Mouse (Mus musculus): Measurements from ENCODE around the gene Psg20. TPM values are rescaled to one million over a fixed set of nuclear protein-coding genes. Genes with fewer than 3 reads are reported as not detected.

The Psg20 gene
- not detected for total RNA-seq (2023)

DNA sequence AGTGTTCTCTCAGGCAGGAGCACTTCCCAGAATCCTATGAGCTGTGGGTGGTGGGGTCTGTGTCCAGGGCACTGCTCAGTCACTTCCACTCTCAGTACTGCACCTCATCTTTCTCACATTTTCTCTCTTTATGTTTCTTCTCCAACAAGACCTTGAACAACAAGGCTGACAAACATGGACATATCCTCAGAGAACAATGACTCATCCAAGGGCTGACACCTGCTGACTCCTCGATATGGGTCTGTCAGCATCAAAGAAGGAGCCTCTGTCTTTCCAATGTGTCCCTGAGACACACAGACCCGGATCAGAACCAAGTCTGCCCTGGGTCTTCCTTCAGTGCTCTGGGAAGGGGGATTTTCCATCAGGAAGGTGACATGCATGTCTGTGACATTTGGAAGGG, at the start of gene Psg20:
Gene Psg20 (minus strand): TSS at position 101 of the 400 bp plus-strand sequence.

DNA sequence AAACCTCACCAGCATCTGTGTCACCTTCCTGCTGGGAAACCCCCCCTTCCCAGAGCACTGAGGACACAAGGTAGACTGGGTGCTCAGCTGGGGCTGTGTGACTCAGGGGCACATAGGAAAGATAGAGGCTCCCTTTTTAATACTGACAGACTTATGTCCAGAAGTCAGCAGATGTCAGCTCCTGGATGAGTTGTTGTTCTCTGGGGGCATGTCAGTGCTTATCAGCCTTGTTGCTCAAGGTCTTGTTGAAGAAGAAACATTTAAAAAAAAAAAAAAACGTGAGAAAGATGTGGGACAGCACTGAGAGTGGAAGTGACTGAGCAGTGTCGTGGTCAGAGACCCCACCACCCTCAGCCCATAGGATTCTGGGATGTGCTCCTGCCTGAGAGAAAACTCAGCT, 31.8 kb upstream of the Psg20 start, which contains the start of gene Psg22:
Gene Psg22 (plus strand): TSS at position 301 of the 400 bp plus-strand sequence.

GRCm38 (mm10) chr7:18656625-18657024, 29.4 kb downstream of the Psg20 start, which contains the start of gene Psg21:
Gene Psg21 (minus strand): TSS chr7:18656725.

Other genes starting within 250 kb of the Psg20 start
- not detected for gene Psg26, start 202.0 kb downstream of the Psg20 start, total RNA-seq (2023)
- not detected for gene Psg25, start 153.9 kb downstream of the Psg20 start, total RNA-seq (2023)
- gene Psg27, start 118.9 kb downstream of the Psg20 start, total RNA-seq (2023): not detected
- not detected for gene Psg23, start 69.7 kb downstream of the Psg20 start, total RNA-seq (2023)
- not detected for gene Psg21, start 29.5 kb downstream of the Psg20 start, total RNA-seq (2023)
- not detected for gene Psg22, start 31.9 kb upstream of the Psg20 start, total RNA-seq (2023)
- not detected for gene Psg19, start 112.3 kb upstream of the Psg20 start, total RNA-seq (2023)
- gene Psg17, start 135.4 kb upstream of the Psg20 start, total RNA-seq (2023): not detected
- under 1 TPM in 1 of 2 experiments, not detected in 1; 0.17 TPM for gene Mill2, start 153.8 kb upstream of the Psg20 start, total RNA-seq (2023)
- 10 to 100 TPM in 1 of 2 experiments, 1 to 10 TPM in 1; 6.0 to 11.4 TPM for gene Pglyrp1, start 185.1 kb upstream of the Psg20 start, total RNA-seq (2023)
- 10 to 100 TPM; 19.0 to 30.0 TPM for gene Ccdc61, start 224.2 kb upstream of the Psg20 start, total RNA-seq (2023)
- gene Nova2, start 239.7 kb upstream of the Psg20 start, total RNA-seq (2023): not detected

Data from T-cell, adult 66 days (primary cell).